Mouse (Mus musculus): ENCODE measurements around the gene Grid2.
A peak's percentile ranks its signal among the peaks of the same experiment; 100 is the strongest.

The Grid2 gene

GRCm38 (mm10) chr6:64304709-64305476, 1049.2 kb downstream of the Grid2 start:
- DNase-seq (ENCODE audit: low spot score in 2 of 2): no peak

GRCm38 (mm10) chr6:64308631-64309030, 1053.0 kb downstream of the Grid2 start:
- DNase-seq (ENCODE audit: low spot score in 2 of 2): no peak

- no peak for DNase-seq (ENCODE audit: low spot score in 2 of 2)
Observed at GRCm38 (mm10) chr6:64313132-64313531, 1057.5 kb downstream of the Grid2 start.

GRCm38 (mm10) chr6:64326936-64327335, 1071.3 kb downstream of the Grid2 start:
- DNase-seq (ENCODE audit: low spot score in 2 of 2): no peak

DNA sequence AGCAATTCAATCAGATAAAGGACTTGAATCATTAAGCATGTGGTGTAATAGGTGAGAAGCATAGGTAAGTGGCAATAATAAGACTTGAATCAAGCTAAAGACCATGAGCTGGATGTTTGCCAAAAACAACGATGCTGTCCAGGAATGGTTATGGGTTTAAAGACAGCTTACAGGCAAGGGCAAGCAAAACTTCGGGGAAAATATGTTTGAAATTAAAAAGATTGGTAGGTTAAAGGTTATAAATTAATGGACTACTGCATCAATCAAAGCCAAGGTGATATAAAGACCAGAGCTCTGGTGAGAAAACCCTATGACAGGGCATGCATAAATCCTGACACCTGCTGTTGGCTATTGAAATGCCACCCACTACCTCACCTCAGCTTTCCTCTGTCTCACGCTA, 1072.2 kb downstream of the Grid2 start:
- DNase-seq (ENCODE audit: low spot score in 2 of 2): no peak

DNA sequence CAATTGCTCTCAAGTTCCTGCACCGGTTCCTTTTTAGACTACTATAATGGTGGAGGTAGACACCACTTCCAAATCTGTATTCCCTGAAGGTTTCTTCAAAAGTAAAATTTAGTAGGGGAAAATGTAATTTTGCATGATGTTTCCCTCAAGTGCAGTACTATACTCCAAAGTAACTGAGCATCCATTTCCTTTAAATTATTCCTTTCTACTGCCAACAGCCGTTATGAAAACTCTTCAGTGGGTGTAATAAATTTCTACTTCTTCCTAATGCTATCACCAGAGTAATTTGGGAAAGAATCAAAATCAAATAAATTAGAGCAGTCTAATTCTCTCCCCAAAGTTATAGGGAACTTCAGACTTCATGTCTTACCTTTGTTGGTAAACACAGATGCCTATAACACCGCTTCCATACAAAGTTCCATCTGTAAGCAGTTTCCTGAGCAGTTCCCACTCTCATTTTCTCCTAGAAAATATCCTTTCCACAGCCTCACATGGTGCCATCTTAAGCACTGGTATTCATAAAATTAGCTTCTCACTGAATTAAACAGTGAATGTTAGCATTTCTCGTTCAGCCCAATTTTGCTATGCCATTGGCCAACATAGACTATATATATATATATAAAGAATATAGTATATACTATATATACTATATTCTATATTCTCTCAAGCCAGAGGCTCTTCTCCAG, 1142.9 kb downstream of the Grid2 start:
- peak in 1 of 2 experiments; percentile 7 for DNase-seq (ENCODE audit: low spot score in 2 of 2)

- no peak for DNase-seq (ENCODE audit: low spot score in 2 of 2)
Observed at GRCm38 (mm10) chr6:64427658-64428057, 1172.0 kb downstream of the Grid2 start.

- DNase-seq (ENCODE audit: low spot score in 2 of 2): no peak
Observed at GRCm38 (mm10) chr6:64428898-64429297, 1173.2 kb downstream of the Grid2 start.

DNA sequence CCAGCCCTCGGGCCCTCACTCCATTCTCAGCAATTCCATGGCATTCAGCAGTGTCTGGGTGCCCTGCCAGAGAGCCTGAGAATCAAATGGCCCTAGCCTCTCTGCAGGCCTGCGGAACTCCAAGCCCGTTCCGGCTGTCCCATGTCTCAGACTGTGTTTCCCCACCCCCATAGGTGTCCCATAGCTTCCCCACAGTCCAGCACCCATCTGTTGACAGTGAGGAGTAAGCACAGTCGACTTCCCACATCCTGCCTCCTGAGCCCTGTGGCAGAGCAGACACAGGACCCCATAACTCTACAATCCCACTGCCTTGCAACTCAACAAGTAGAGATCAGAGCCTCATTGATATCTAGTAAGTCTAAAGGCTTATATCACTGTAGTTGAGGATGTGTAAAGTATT, 1192.5 kb downstream of the Grid2 start:
- DNase-seq (ENCODE audit: low spot score in 2 of 2): no peak

DNA sequence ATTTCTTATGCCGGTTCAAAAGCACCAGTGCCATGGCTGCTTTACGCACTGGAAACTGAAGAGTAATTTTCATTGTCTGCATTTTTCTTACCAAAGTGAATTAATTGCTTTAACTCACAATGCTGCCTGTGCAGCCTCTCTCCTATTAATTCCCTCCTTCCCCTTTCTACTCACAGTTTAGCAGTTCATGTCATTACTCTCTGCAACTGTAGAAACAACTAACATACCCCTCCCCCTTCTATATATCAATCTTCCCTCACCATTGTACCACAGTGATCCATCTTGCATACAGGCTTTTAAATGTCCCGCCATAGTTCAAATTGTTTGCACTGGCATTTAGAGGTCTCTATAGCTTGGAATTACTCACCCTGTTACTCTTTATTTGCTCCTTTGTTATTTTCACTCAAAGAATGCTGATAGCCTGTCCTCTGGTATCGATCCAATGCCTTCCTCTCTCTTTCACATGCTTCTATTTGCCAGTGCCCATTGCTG, 1193.2 kb downstream of the Grid2 start:
- no peak for DNase-seq (ENCODE audit: low spot score in 2 of 2)

DNA sequence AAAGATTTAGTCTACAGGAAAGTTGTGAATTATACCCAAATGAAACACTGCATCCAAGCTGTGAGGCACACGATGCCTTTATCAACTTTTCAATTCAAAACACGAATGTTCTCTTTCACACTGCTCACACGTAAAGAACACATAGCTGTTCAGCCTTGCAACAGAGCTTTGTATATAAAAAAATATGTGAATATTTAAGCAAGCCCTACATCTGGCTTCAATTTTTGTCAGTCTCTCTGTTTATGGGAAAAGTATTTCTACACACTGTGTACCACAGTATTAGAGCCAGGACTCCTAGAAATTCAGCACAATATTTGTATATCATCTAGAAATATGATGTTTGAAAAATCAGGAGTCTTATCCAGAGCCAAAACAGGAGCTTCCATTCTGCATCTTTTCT, 1195.1 kb downstream of the Grid2 start:
- no peak for DNase-seq (ENCODE audit: low spot score in 2 of 2)

GRCm38 (mm10) chr6:64479884-64480283, 1224.2 kb downstream of the Grid2 start:
- DNase-seq (ENCODE audit: low spot score in 2 of 2): no peak

- no peak for DNase-seq (ENCODE audit: low spot score in 2 of 2)
Observed at GRCm38 (mm10) chr6:64480592-64480991, 1224.9 kb downstream of the Grid2 start.

DNA sequence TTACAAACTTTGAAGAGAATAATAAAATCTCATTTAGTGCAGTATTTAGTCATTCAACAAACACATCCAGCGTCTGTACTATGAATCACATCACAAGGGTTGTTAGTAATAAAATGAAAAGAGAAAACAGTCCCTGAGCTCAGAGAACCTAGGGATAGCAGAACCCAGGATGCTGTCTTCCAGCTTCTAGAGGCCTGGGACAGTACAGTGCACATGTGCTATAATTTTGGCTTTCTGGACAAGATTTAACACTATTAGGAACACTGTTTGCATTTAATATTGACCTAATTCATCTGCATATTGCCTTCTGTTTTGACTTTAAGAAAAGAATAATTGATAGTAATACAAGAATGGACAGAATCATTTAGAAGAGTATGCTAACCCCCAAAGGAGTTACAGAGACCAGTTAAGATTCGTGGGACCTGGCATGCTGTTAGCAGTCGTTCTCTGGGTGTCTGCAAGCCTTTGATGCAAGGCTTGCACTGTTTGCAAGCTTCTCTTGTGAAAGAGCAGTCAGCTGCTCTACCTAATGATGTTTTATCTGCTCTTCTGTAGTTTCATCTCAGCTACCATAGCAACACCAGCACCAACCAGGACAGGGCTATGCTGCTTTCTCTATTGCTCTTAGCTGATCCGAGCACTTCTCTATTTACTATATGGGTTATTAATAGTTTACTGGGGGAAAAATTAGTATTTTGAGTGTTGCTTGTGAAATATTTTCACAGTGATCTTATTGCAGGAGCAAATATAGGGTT, 1234.8 kb downstream of the Grid2 start:
- no peak for DNase-seq (ENCODE audit: low spot score in 2 of 2)

GRCm38 (mm10) chr6:64504394-64504793, 1248.7 kb downstream of the Grid2 start:
- DNase-seq (ENCODE audit: low spot score in 2 of 2): no peak

DNA sequence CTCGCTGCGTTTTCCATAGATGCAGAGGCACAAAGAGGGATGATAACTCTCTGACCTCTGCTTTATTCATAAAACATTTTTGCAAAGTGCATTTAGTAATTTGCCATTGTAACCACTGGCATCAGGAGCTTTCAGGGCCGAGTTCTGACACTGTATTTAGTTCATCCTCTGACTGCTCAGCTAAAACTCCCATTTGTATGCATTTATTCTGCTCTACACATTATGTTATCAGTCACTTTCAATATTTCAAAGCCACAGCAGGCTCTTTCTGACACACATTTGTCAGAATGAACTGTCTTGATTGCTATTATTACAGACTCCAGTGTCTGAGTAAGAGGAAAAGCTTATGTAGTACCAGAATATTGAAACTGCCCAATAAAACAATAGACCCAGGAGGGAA, 1286.5 kb downstream of the Grid2 start:
- no peak for DNase-seq (ENCODE audit: low spot score in 2 of 2)

- DNase-seq (ENCODE audit: low spot score in 2 of 2): no peak
Observed at GRCm38 (mm10) chr6:64553645-64554044, 1298.0 kb downstream of the Grid2 start.

DNA sequence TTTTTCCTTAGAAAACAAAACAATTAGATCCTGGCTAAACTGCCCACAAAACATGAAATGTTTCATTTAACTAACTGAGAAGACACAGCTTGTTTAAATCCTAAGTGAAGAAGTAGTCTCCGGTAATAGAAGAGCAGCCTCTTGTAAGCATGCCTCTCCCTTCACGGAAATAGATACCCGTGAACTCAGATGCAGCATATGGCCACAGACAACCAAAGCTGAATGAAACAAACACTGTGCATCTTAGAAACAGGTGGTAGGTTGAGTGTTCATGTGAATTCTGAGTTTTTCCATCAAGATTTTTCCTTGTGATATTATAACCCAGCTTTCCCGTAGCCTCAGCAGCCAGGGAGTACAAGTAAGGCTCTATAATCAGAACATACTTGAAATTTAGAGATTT, 1299.5 kb downstream of the Grid2 start:
- DNase-seq (ENCODE audit: low spot score in 2 of 2): peak in 1 of 2 experiments; percentile 35

DNA sequence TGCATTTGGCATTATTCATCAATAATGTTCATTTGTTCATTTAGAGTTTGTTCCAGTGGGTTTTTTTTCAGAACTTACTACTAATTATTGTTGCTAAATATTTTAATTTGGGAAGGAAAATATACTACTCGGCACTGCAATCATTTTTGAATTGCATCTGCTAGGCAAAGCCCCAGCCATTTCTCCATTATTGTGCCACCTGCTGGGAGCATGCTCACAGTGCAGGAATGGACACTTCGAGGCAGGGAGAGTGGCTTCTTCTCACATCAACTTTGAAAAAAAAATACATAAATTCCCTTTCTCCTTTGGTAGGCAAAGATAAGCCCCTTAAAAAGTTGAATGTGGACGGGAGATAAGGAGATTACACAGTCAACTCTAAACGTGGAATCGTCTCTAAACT, 1312.9 kb downstream of the Grid2 start:
- DNase-seq (ENCODE audit: low spot score in 2 of 2): peak; percentile 35 to 47

- no peak for DNase-seq (ENCODE audit: low spot score in 2 of 2)
Observed at GRCm38 (mm10) chr6:64581338-64581737, 1325.7 kb downstream of the Grid2 start.

DNA sequence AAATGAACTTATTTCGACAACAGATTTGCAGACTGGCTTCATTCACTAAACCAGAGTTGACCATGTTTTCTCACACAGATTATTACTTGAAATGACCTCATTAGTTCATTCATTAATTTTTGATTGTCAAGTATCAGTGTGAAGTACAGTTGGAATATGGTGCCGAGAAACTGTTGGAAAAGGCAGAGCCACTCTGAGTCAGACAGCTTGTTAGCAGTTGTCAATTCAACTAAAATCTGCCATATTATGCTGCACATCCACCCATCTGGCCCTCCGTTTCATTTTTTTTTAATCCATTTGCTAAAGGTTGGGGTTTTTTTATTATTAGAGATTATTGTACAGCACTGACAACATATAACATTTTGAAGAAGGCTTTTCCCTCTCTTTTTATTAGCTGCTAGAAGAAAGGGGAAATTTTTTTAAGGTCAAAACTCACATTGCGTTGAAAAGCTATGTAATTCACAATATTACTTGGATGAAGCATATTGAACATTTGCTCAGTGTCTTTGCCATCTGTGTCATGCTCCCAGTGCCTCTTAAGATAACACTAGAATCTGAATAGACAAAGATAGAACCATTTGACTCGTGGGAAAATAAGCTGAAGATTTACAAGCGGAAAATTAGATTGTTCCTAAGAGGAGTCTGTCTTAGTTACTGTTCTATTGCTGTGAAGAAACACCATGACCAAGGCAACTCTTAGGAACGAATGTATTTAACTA, 1333.0 kb downstream of the Grid2 start:
- no peak for DNase-seq (ENCODE audit: low spot score in 2 of 2)

GRCm38 (mm10) chr6:64596261-64596660, 1340.6 kb downstream of the Grid2 start:
- DNase-seq (ENCODE audit: low spot score in 2 of 2): peak in 1 of 2 experiments; percentile 34

All from frontal cortex, postnatal 36 days (tissue).